Mouse (Mus musculus) kidney, embryonic 16.5 days (tissue): ENCODE results near the gene Zbtb14. TPM values are rescaled to one million over a fixed set of nuclear protein-coding genes. Genes with fewer than 3 reads are reported as not detected.

ENCODE experiments used
- ATAC-seq: fragments of 200-750 bp; cut with Nextera tagmentation; 2 replicates; pipeline ENCODE4 v1.8.0; 2017; ENCODE audit warnings: moderate TSS enrichment; ENCODE audit not compliant: low FRiP score, low TSS enrichment
- H3K27ac ChIP-seq: fragments of 300-500 bp; sonication (generic); 2 replicates; pipeline ENCODE4 v1.5.1; 2014; ENCODE audit warnings: low read length
- H3K27me3 ChIP-seq: fragments of 300-500 bp; sonication (generic); 2 replicates; pipeline ENCODE4 v1.6.1; 2014; ENCODE audit warnings: low read length, control low read depth, mixed read lengths; ENCODE audit not compliant: insufficient read depth
- H3K36me3 ChIP-seq: fragments of 300-500 bp; sonication (generic); 2 replicates; pipeline ENCODE4 v1.6.1; 2014; ENCODE audit warnings: low read length, control low read depth, mixed read lengths; ENCODE audit not compliant: insufficient read depth
- H3K4me1 ChIP-seq: fragments of 300-500 bp; sonication (generic); 2 replicates; pipeline ENCODE4 v1.6.1; 2014; ENCODE audit warnings: low read length, control low read depth, mixed read lengths; ENCODE audit not compliant: insufficient read depth
- H3K4me2 ChIP-seq: fragments of 300-500 bp; sonication (generic); replicated peaks from 2 replicates; pipeline ENCODE4 v1.6.1; 2014; ENCODE audit warnings: low read depth, low read length
- H3K4me3 ChIP-seq: fragments of 300-500 bp; sonication (generic); 2 replicates; pipeline ENCODE4 v1.5.1; 2014; ENCODE audit warnings: mild to moderate bottlenecking, low read length
- H3K9ac ChIP-seq: fragments of 300-500 bp; sonication (generic); replicated peaks from 2 replicates; pipeline ENCODE4 v1.6.1; 2014; ENCODE audit warnings: low read length
- H3K9me3 ChIP-seq: fragments of 300-500 bp; sonication (generic); 2 replicates; pipeline ENCODE4 v1.6.1; 2016; ENCODE audit warnings: low read length, control low read depth
- WGBS: fragments of 180-500 bp; shearing (Covaris S2); extraction: QIAGEN DNeasy Blood & Tissue Kit; methylation state at CpG from one replicate; pipeline ENCODE4 v1.1.7; 2014; 5-methylcytosine and 5-hydroxymethylcytosine counted together
- polyA plus RNA-seq: library from polyadenylated mRNA; unstranded; fragments of >200 nt; fragmentation: Nextera tagmentation; extraction: Ambion mirVana; gene quantifications from 2 replicates; pipeline ENCODE4 v1.2.1, GENCODE M21; 2015

Zbtb14 gene
- polyA plus RNA-seq, 1 experiment from 2014 or later = 24.7 TPM

DNA sequence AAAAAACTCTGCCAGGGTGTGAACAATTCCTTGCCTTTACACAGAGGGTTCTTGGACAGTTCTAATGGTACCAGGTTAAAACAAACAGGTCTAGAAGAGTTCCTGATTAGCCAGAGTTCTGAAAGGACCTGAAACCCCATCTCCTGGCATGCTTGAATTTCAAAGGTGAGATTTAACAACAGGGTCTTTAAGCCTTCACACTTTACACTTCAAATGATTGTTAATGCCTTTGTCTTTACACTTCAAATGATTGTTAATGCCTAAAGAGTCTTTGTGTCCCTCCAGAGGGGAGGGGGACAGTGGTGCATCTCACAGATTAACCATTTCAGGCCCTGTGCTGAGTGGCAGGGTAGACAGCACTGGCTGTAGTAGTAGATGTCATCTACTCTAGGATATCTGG is 15.2 kb downstream of the Zbtb14 start:
- Histone ChIP-seq H3K9ac (no peak overlapping the region), H3K4me1 (peaks cover 5% of the 10 kb centered on the region), H3K4me2 (no peak overlapping the region), H3K9me3 (no peaks in the 10 kb centered on the region), H3K4me3 (no peak overlapping the region), H3K27ac (no peak overlapping the region), H3K36me3 (no peaks in the 10 kb centered on the region), H3K27me3 (no peaks in the 10 kb centered on the region)
- no peak for ATAC-seq

GRCm38 (mm10) chr17:69401146-69401545 is 18.3 kb downstream of the Zbtb14 start:
- Histone ChIP-seq H3K27me3 (no peaks in the 10 kb centered on the region), H3K27ac (no peak overlapping the region), H3K9ac (no peak overlapping the region), H3K4me2 (no peak overlapping the region), H3K9me3 (0 out of 2 replicates have a peak, but pooled peaks cover 3% of the 10 kb centered on the region), H3K4me1 (peaks cover 5% of the 10 kb centered on the region), H3K36me3 (no peaks in the 10 kb centered on the region), H3K4me3 (no peak overlapping the region)
- no peak for ATAC-seq
- WGBS = 82% methylated on average over 2 of the region's 2 CpGs

- no peaks in the 10 kb centered on the region for H3K9me3 ChIP-seq
- no peak for ATAC-seq
- H3K27ac ChIP-seq = 0 out of 2 replicates have a peak overlapping the region, but pooled peaks have one; percentile 97
- H3K36me3 ChIP-seq = no peaks in the 10 kb centered on the region
- no peaks in the 10 kb centered on the region for H3K27me3 ChIP-seq
- H3K4me1 ChIP-seq = peaks cover 5% of the 10 kb centered on the region; the same call in 1 of the 2 replicates
- H3K4me2 ChIP-seq = peak overlapping the region; percentile 64
- peak overlapping the region; percentile 83 for H3K4me3 ChIP-seq
- H3K9ac ChIP-seq = peak overlapping the region; percentile 92
Observed at GRCm38 (mm10) chr17:69416163-69416562, 33.3 kb downstream of the Zbtb14 start.

- H3K27ac ChIP-seq = peak overlapping the region; percentile 97
- H3K9me3 ChIP-seq = no peaks in the 10 kb centered on the region
- under 1% methylated on average over 56 of the region's 56 CpGs for WGBS
- no peaks in the 10 kb centered on the region for H3K27me3 ChIP-seq
- peak; percentile 100 for ATAC-seq
- peaks cover 8% of the 10 kb centered on the region; the same call in 1 of the 2 replicates for H3K4me1 ChIP-seq
- peak overlapping the region; percentile 92 for H3K9ac ChIP-seq
- peak overlapping the region; percentile 83 for H3K4me3 ChIP-seq
- H3K36me3 ChIP-seq = no peaks in the 10 kb centered on the region
- peak overlapping the region; percentile 76 for H3K4me2 ChIP-seq
Observed at GRCm38 (mm10) chr17:69416920-69417661, 34.2 kb downstream of the Zbtb14 start.

- Histone ChIP-seq H3K27ac (peak overlapping the region; percentile 97), H3K36me3 (no peaks in the 10 kb centered on the region), H3K9me3 (no peaks in the 10 kb centered on the region), H3K4me1 (peaks cover 8% of the 10 kb centered on the region; the same call in 1 of the 2 replicates), H3K27me3 (no peaks in the 10 kb centered on the region), H3K4me3 (peak overlapping the region; percentile 83), H3K9ac (peak overlapping the region; percentile 92), H3K4me2 (peak overlapping the region; percentile 76)
- 2% methylated on average over 26 of the region's 26 CpGs for WGBS
- ATAC-seq = peak; percentile 55; the same call in 1 of the 2 replicates
Observed at GRCm38 (mm10) chr17:69417724-69418373, 35.0 kb downstream of the Zbtb14 start.

- Histone ChIP-seq H3K27ac (no peak overlapping the region), H3K9me3 (no peaks in the 10 kb centered on the region), H3K4me2 (no peak overlapping the region), H3K27me3 (no peaks in the 10 kb centered on the region), H3K9ac (no peak overlapping the region), H3K36me3 (no peaks in the 10 kb centered on the region), H3K4me1 (0 out of 2 replicates have a peak, but pooled peaks cover 5% of the 10 kb centered on the region), H3K4me3 (no peak overlapping the region)
- ATAC-seq = no peak
- 12% methylated on average over 1 of the region's 1 CpGs for WGBS
Observed at GRCm38 (mm10) chr17:69421592-69421991, 38.7 kb downstream of the Zbtb14 start.

DNA sequence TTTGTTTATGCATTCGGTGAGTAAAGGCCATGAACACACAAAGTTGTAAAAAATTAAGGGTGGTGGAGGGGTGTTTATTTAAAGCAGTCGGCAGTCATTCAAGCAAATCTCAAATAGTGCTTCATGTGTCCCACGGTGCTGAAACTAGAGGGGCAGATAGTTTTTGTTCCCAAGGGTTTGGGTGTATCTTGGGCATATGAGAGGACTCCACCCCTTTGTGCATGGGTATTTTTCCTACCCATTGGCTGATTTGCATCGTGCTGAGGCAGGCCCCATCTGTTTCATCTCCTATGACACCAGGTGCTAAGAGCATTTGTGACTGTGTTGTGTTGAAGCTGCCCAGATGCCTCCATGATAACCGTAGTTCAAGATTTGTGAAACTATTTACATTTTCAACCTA is 55.0 kb downstream of the Zbtb14 start:
- WGBS = 66% methylated on average over 5 of the region's 5 CpGs
- Histone ChIP-seq H3K27me3 (peaks cover 38% of the 10 kb centered on the region), H3K9ac (no peak overlapping the region), H3K9me3 (no peaks in the 10 kb centered on the region), H3K4me2 (no peak overlapping the region), H3K36me3 (no peaks in the 10 kb centered on the region), H3K27ac (no peak overlapping the region), H3K4me3 (no peak overlapping the region), H3K4me1 (peaks cover 13% of the 10 kb centered on the region)
- no peak for ATAC-seq

DNA sequence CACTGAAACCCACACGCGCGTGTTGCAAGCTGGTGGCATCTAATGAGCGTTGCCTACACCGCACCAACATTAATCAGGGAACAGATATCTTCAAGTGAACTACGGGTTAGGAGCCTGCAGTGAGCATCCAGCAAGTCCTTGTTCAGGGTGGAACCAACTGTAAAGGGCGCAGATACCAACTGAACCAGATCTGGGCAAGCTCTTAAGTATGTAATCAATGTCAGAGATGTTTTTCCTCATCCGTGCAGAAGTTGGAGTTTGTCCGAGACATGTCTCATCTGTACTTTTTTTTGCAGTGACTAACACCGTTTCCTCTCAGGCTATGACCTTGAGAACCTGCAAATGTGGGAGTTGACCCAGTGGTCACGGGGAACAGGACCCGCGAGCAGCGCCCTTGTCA is 55.6 kb downstream of the Zbtb14 start:
- H3K9ac ChIP-seq = no peak overlapping the region
- no peaks in the 10 kb centered on the region for H3K9me3 ChIP-seq
- H3K27me3 ChIP-seq = peaks cover 38% of the 10 kb centered on the region
- H3K4me1 ChIP-seq = peaks cover 13% of the 10 kb centered on the region
- no peak for ATAC-seq
- 30% methylated on average over 14 of the region's 14 CpGs for WGBS
- no peak overlapping the region for H3K27ac ChIP-seq
- no peaks in the 10 kb centered on the region for H3K36me3 ChIP-seq
- H3K4me2 ChIP-seq = peak overlapping the region; percentile 69
- peak overlapping the region; percentile 42 for H3K4me3 ChIP-seq

DNA sequence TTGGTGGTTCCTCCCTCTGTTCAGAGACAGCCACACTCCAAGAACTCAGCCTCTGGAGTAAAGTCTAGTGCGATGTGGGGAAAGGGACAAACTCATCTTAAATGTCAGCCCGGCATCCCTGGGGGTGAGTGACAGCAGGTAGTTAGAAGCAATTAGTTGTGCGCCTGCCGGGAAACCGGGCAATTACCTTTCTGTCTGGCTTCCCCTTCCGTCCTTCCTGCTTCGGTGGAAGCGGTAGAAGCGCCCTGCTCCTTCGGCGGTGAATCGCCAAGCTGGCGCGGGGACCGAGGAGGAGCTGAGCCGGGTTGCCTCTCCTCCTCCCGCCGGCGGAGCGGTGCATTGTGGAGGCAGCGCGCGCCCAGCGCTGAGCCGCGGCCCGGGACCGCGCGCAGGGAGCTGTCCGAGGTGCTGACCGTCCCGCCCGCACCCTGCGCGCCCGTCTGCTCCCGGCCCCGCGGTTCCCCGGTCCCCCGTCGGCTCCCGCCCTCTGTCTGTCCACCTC is 56.2 kb downstream of the Zbtb14 start, which contains the start of gene Akain1:
Gene Akain1, plus strand, starts transcription at position 337 of the 502 bp plus-strand sequence.
- Histone ChIP-seq H3K36me3 (no peaks in the 10 kb centered on the region), H3K9me3 (no peaks in the 10 kb centered on the region), H3K4me3 (peak within 1 kb of the TSS; percentile 42), H3K4me2 (peak within 1 kb of the TSS; percentile 69), H3K9ac (no peak within 1 kb of the TSS), H3K4me1 (peaks cover 13% of the 10 kb centered on the region), H3K27ac (no peak within 1 kb of the TSS), H3K27me3 (peaks cover 38% of the 10 kb centered on the region)
- peak; percentile 98 for ATAC-seq
- under 1% methylated on average over 44 of the region's 44 CpGs for WGBS
